Mouse (Mus musculus): ENCODE measurements around the gene E430018J23Rik.
"Not testable (repeated sequence)": the region's sequence is repeated elsewhere in the genome, so short reads cannot be mapped to it uniquely, and the experiment has no call there.

The E430018J23Rik gene

GRCm38 (mm10) chr7:127378310-127378921, 15.0 kb downstream of the E430018J23Rik start:
- no peak for DNase-seq (ENCODE audit: low spot score)

DNA sequence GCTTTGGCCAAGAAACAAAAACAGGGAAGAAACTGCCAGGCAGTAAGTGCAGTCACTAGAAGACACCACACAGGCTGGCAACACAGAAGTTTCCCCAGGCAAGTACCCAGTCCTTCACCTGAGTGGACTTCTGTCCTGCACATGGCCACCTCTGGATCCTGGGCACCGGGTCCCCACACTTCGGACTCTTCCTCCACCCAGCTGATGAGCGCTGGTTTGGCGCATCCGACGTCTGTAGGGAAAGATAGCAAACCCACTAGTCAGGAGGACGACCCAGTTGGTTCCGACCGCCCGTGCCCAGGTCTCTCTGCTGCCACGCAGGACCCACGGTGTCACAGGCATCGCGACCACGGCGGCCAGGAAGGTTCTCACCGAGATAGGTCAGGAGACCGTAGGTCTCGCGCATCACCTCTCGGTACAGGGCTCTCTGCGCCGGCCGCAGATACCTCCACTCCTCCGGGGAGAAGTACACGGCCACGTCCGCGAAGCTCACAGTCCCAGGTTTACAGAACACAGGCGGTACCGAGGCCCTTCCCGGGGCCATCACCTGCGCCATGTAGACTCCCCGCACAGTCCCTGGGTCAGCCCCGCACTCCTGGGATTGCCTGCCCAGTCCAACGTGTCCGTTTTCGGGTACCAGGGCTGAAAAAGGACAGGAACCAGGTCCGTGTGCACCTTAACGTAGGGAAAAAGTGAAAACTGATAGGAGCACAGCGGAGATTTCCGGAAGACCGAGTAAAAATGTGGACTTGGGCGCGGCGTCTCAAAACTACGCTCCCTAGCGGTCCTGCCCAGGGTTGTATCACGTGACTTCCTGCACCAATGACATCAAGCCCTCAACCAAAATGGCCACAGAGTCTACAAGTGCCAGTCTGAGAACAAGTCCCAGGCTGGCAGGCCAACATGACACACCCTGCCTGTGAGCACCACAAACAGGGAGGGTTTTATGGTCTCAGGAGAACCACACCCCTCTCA, 17.9 kb downstream of the E430018J23Rik start, which contains the start of gene Zfp747:
Zfp747 (minus strand) TSS at position 780 of the 975 bp plus-strand sequence.
- DNase-seq (ENCODE audit: low spot score): peak; percentile 84

GRCm38 (mm10) chr7:127371870-127372269, 21.6 kb downstream of the E430018J23Rik start:
- not testable (repeated sequence) for DNase-seq (ENCODE audit: low spot score)

DNA sequence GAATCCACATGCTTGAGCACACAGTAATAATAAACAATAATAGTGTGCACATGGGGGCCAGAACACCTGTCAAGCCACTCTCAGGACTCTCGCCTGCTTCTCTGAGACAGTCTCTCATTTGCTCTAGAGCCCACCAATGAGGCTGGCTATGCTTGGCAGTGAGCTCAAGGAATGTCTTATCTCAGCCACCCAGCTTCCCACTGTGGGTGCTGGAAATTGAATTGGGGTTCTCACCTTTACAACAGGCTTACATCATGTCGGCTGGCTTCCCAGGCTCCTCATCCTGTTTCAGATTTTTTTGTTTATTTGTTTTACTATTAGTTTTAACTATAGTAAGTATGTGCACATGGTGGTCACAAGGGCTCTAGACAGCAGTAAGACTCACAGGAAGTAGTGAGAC, 22.2 kb downstream of the E430018J23Rik start:
- DNase-seq (ENCODE audit: low spot score): no peak

- DNase-seq (ENCODE audit: low spot score): no peak
Measured at GRCm38 (mm10) chr7:127366249-127366648, 27.2 kb downstream of the E430018J23Rik start.

- DNase-seq (ENCODE audit: low spot score): no peak
Measured at GRCm38 (mm10) chr7:127364166-127364565, 29.3 kb downstream of the E430018J23Rik start.

GRCm38 (mm10) chr7:127363475-127363921, 29.9 kb downstream of the E430018J23Rik start:
- DNase-seq (ENCODE audit: low spot score): no peak

DNA sequence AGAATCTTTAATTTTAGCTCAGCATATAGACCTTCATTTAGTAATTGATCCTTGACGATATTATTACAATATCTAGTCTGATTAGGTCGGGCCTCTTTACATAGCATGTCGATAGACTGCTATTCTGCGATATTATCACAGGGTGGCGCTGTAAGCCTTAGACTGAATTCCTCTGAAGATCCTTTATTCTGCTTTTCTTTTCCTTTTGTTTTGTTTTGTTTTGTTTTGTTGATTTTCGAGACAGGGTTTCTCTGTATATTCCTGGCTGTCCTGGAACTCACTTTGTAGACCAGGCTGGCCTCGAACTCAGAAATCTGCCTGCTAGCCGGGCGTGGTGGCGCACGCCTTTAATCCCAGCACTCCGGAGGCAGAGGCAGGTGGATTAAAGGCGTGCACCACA, 31.0 kb downstream of the E430018J23Rik start:
- not testable (repeated sequence) for DNase-seq (ENCODE audit: low spot score)

GRCm38 (mm10) chr7:127361449-127361848, 32.0 kb downstream of the E430018J23Rik start:
- no peak for DNase-seq (ENCODE audit: low spot score)

GRCm38 (mm10) chr7:127360265-127360664, 33.2 kb downstream of the E430018J23Rik start:
- DNase-seq (ENCODE audit: low spot score): no peak

GRCm38 (mm10) chr7:127358472-127358871, 35.0 kb downstream of the E430018J23Rik start:
- DNase-seq (ENCODE audit: low spot score): no peak

DNA sequence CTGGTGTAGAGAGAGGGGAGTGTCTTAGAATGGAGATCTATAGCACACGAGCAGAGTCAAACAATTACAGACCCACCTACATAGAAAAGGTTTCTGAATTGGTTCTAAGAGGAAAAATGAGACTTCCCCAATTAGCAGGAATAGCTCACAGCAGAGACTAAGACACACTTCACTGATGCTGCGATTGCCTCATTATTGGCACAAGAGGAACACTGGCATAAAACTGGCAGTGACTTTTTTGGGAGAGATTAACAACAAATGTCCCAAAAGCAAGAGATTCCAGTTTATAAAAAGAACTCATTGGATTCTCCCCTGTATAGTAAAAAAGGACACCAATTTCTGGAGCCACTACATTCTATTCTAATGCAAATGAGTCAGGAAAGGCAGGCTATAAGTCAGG, 35.6 kb downstream of the E430018J23Rik start:
- DNase-seq (ENCODE audit: low spot score): no peak

- DNase-seq (ENCODE audit: low spot score): no peak
Measured at GRCm38 (mm10) chr7:127355796-127356195, 37.6 kb downstream of the E430018J23Rik start.

- no peak for DNase-seq (ENCODE audit: low spot score)
Measured at GRCm38 (mm10) chr7:127351230-127352004, 42.0 kb downstream of the E430018J23Rik start.

DNA sequence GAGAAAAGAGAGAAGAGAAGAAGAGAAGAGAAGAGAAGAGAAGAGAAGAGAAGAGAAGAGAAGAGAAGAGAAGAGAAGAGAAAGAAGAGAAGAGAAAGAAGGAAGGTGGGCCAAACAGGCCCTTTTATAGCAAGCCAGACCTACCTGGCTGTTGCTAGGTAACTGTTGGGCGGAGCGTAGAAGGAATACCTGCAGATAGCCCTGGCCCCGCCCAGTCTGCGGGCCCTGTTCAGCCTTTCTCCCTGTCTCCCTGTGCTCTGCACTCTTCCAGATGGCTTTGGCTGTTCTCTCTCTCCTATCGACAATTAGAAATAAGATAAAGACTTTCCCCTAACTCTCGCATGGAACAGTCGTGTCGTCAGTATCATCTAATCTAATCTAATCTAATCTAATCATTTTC, 46.8 kb downstream of the E430018J23Rik start:
- no peak for DNase-seq (ENCODE audit: low spot score)

DNA sequence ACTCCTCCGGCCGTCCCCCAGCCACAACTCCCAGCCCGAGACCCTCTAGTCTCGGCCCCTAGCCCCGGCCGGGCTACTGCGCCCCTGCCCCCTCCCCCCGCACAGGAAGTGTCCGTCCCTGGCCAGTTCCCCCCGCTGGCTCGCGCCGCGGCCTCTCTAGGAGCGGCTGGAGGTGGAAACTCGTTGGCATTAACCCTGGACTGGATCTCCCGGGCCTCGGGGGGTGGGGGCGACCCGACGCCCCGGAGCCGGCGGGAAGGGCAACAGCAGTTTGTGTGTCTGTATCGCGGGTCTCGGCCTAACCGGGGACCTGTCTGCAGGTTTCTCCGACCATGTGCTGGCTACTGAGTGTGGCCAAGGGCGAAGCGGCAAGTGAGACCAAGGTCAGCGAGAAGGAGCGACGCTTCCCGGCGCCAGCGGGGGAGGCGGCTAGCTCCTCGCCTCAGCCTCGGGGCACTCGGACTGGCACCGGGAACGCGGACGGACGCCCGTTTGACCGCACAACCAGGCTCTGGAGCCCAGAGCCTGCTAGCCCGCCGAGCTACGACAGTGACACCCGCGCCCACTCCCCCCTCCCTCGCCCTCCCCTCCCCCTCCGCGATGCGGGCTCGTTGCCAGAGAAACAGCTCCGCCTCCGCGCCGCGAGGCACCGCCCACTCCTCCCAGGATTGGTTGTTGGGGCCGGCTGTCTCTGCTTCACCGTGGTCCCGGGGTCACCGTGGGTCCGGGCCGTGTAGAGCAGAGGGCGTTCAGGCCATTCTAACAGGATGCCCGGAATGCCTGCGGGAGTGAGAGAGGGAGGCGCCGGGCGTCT, 47.7 kb downstream of the E430018J23Rik start, which contains the start of gene Zfp768:
Zfp768 (minus strand) TSS at position 78 of the 814 bp plus-strand sequence.
- peak; percentile 97 for DNase-seq (ENCODE audit: low spot score)

DNA sequence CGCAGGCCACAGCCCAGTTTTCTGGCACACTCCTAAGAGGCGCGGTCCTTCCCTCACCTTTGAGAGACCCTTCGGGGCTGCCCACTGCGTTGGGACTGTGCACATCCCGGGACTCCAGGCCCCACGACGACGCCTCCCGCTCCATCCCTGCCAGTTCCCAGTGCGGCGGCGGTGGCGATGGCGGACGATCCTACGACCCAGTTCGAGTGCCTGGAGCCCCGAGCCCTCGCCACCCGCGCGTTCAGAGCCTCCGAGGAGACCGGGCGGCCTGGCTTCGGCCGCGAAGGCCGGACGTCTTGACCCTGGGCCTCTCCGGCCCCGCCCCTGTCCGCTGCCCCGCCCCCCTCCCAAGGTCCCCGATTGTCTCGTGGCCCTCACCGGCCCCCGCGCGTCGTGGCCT, 48.3 kb downstream of the E430018J23Rik start:
- DNase-seq (ENCODE audit: low spot score): peak; percentile 48

DNA sequence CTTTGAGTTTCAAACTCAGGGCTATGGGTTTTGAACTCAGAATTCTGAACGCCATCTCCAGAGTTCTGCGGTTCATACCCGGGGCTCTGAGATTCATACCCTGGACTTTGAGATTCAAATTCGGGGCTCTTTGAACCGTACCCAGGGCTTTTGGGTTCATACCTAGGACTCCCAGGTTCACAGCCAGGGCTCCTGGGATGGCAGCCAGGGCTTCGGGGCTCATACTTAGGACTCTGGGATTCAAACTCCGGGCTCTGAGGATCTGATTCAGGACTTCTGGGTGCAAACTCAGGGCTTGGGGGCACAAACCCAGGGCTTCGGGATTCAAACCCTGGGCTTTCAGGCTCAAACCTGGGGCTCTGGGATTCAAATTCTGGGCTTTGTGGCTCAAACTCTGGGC, 49.1 kb downstream of the E430018J23Rik start:
- DNase-seq (ENCODE audit: low spot score): no peak

GRCm38 (mm10) chr7:127343351-127344019, 49.9 kb downstream of the E430018J23Rik start:
- no peak for DNase-seq (ENCODE audit: low spot score)

GRCm38 (mm10) chr7:127342888-127343287, 50.5 kb downstream of the E430018J23Rik start:
- DNase-seq (ENCODE audit: low spot score): no peak

- DNase-seq (ENCODE audit: low spot score): no peak
Measured at GRCm38 (mm10) chr7:127342332-127342731, 51.1 kb downstream of the E430018J23Rik start.
